Mouse (Mus musculus): ENCODE results near the gene Zmym6. TPM values are rescaled to one million over a fixed set of nuclear protein-coding genes. Genes with fewer than 3 reads are reported as not detected.
"Not testable (repeated sequence)": the region's sequence is repeated elsewhere in the genome, so short reads cannot be mapped to it uniquely, and the experiment has no call there.

The Zmym6 gene
- polyA plus RNA-seq, 1 experiment from 2014 or later = 33.7 TPM

DNA sequence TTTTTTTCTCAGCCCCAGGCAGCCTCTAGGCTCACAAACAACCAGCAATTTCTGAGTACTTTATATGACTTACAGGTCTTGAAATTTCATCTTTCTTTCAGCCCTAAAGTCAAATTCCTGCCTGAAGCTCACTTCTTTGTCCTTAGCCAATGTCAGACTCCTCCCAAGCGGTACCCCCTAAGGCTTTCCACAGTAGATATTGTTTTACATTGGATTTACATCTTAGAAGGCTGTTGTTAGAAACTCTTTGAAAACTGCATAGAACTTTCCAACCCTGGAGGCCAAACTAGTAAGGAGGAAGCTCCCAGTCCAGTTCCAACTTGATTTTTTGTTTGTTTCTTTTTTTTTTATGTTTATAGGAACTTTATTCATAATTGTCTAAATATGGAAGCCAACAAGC, 13.1 kb upstream of the Zmym6 start:
- Histone ChIP-seq H3K4me1 (peaks cover 15% of the 10 kb centered on the region), H3K9ac (replicated peaks) (no peak overlapping the region), H3K9me3 (replicated peaks) (no peaks in the 10 kb centered on the region), H3K27ac (replicated peaks) (no peak overlapping the region), H3K4me3 (replicated peaks) (no peak overlapping the region), H3K27me3 (replicated peaks) (no peaks in the 10 kb centered on the region), H3K4me2 (no peak overlapping the region), H3K36me3 (no peaks in the 10 kb centered on the region)
- WGBS = 70% methylated on average over 1 of the region's 1 CpGs
- ATAC-seq (ENCODE audit: low FRiP score) = no peak

GRCm38 (mm10) chr4:127074915-127075314, 2.3 kb upstream of the Zmym6 start:
- no peaks in the 10 kb centered on the region for H3K27me3 ChIP-seq (replicated peaks)
- no peaks in the 10 kb centered on the region for H3K36me3 ChIP-seq
- H3K4me2 ChIP-seq = no peak overlapping the region
- WGBS = 78% methylated on average over 1 of the region's 1 CpGs
- H3K4me1 ChIP-seq = peaks cover 20% of the 10 kb centered on the region
- no peak overlapping the region for H3K9ac ChIP-seq (replicated peaks)
- H3K9me3 ChIP-seq (replicated peaks) = no peaks in the 10 kb centered on the region
- no peak overlapping the region for H3K27ac ChIP-seq (replicated peaks)
- H3K4me3 ChIP-seq (replicated peaks) = no peak overlapping the region
- no peak for ATAC-seq (ENCODE audit: low FRiP score)

- Histone ChIP-seq H3K27me3 (replicated peaks) (no peaks in the 10 kb centered on the region), H3K9ac (replicated peaks) (no peak overlapping the region), H3K36me3 (0 out of 2 replicates have a peak, but pooled peaks cover 3% of the 10 kb centered on the region), H3K27ac (replicated peaks) (no peak overlapping the region), H3K4me2 (no peak overlapping the region), H3K4me3 (replicated peaks) (no peak overlapping the region), H3K9me3 (replicated peaks) (no peaks in the 10 kb centered on the region), H3K4me1 (peaks cover 25% of the 10 kb centered on the region)
- 55% methylated on average over 1 of the region's 1 CpGs for WGBS
- ATAC-seq (ENCODE audit: low FRiP score) = no peak
These were observed 3.6 kb downstream of the Zmym6 start for GRCm38 (mm10) chr4:127080806-127081205.

DNA sequence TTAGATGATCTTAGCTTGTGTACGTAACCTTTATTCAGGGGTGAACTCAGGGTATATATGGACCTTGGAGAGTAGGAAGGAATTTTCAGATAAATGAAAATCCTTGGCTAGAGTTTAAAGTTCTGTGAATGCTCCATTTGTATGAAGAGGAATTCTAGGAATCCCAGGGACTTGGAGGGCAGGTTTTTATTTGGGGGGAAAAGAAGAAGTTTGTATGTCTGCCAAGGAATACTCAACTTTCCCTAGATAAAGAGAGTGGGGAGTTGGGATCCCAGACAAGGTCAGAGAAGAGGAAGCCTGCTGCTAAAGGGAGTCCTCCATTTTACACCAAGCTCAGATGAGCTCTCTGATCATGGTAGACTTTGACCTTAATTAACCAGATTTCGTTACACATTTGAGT, 5.9 kb downstream of the Zmym6 start:
- no peaks in the 10 kb centered on the region for H3K27me3 ChIP-seq (replicated peaks)
- H3K36me3 ChIP-seq = peaks cover 4% of the 10 kb centered on the region; the same call in 1 of the 2 replicates
- H3K9ac ChIP-seq (replicated peaks) = no peak overlapping the region
- no peak for ATAC-seq (ENCODE audit: low FRiP score)
- no peak overlapping the region for H3K27ac ChIP-seq (replicated peaks)
- peaks cover 20% of the 10 kb centered on the region for H3K4me1 ChIP-seq
- no peak overlapping the region for H3K4me3 ChIP-seq (replicated peaks)
- 90% methylated on average over 2 of the region's 2 CpGs for WGBS
- H3K9me3 ChIP-seq (replicated peaks) = no peaks in the 10 kb centered on the region
- no peak overlapping the region for H3K4me2 ChIP-seq

- Histone ChIP-seq H3K4me1 (0 out of 2 replicates have a peak, but pooled peaks cover 1% of the 10 kb centered on the region), H3K9me3 (replicated peaks) (no peaks in the 10 kb centered on the region), H3K36me3 (peaks cover 20% of the 10 kb centered on the region), H3K9ac (replicated peaks) (no peak overlapping the region), H3K27me3 (replicated peaks) (no peaks in the 10 kb centered on the region), H3K4me2 (no peak overlapping the region), H3K27ac (replicated peaks) (no peak overlapping the region), H3K4me3 (replicated peaks) (no peak overlapping the region)
- ATAC-seq (ENCODE audit: low FRiP score) = no peak
- 92% methylated on average over 1 of the region's 1 CpGs for WGBS
These were observed 8.6 kb downstream of the Zmym6 start for GRCm38 (mm10) chr4:127085761-127086160.

- 97% methylated on average over 1 of the region's 1 CpGs for WGBS
These were observed 14.0 kb downstream of the Zmym6 start for GRCm38 (mm10) chr4:127091188-127091587.

GRCm38 (mm10) chr4:127095090-127095489, 17.9 kb downstream of the Zmym6 start:
- no peak overlapping the region for H3K27ac ChIP-seq (replicated peaks)
- H3K36me3 ChIP-seq = peaks cover 20% of the 10 kb centered on the region
- no peak overlapping the region for H3K4me3 ChIP-seq (replicated peaks)
- no peak overlapping the region for H3K9ac ChIP-seq (replicated peaks)
- no peak overlapping the region for H3K4me2 ChIP-seq
- no peaks in the 10 kb centered on the region for H3K27me3 ChIP-seq (replicated peaks)
- no peaks in the 10 kb centered on the region for H3K4me1 ChIP-seq
- H3K9me3 ChIP-seq (replicated peaks) = no peaks in the 10 kb centered on the region
- 94% methylated on average over 4 of the region's 4 CpGs for WGBS
- ATAC-seq (ENCODE audit: low FRiP score) = no peak

More at GRCm38 (mm10) chr4:127091188-127091587, 14.0 kb downstream of the Zmym6 start:
- Histone ChIP-seq H3K4me2 (no peak overlapping the region), H3K4me1 (no peaks in the 10 kb centered on the region), H3K4me3 (replicated peaks) (no peak overlapping the region), H3K9ac (replicated peaks) (no peak overlapping the region), H3K36me3 (peaks cover 32% of the 10 kb centered on the region), H3K27me3 (replicated peaks) (no peaks in the 10 kb centered on the region), H3K27ac (replicated peaks) (no peak overlapping the region), H3K9me3 (replicated peaks) (no peaks in the 10 kb centered on the region)
- no peak for ATAC-seq (ENCODE audit: low FRiP score)

- not testable (repeated sequence) for ATAC-seq (ENCODE audit: low FRiP score); H3K4me1 ChIP-seq; H3K4me2 ChIP-seq; H3K9ac ChIP-seq (replicated peaks); H3K9me3 ChIP-seq (replicated peaks); H3K27me3 ChIP-seq (replicated peaks); H3K4me3 ChIP-seq (replicated peaks); H3K27ac ChIP-seq (replicated peaks)
- peaks cover 28% of the 10 kb centered on the region for H3K36me3 ChIP-seq
- WGBS = 100% methylated on average over 1 of the region's 2 CpGs
These were observed 22.4 kb downstream of the Zmym6 start for GRCm38 (mm10) chr4:127099552-127099951.

- no peak for ATAC-seq (ENCODE audit: low FRiP score)
- Histone ChIP-seq H3K9ac (replicated peaks) (no peak overlapping the region), H3K4me2 (no peak overlapping the region), H3K36me3 (peaks cover 53% of the 10 kb centered on the region), H3K4me1 (no peaks in the 10 kb centered on the region), H3K27me3 (replicated peaks) (no peaks in the 10 kb centered on the region), H3K4me3 (replicated peaks) (no peak overlapping the region), H3K9me3 (replicated peaks) (peaks cover 4% of the 10 kb centered on the region; the same call in 1 of the 2 replicates), H3K27ac (replicated peaks) (no peak overlapping the region)
- WGBS = 96% methylated on average over 4 of the region's 4 CpGs
These were observed 30.4 kb downstream of the Zmym6 start for GRCm38 (mm10) chr4:127107566-127107965.

DNA sequence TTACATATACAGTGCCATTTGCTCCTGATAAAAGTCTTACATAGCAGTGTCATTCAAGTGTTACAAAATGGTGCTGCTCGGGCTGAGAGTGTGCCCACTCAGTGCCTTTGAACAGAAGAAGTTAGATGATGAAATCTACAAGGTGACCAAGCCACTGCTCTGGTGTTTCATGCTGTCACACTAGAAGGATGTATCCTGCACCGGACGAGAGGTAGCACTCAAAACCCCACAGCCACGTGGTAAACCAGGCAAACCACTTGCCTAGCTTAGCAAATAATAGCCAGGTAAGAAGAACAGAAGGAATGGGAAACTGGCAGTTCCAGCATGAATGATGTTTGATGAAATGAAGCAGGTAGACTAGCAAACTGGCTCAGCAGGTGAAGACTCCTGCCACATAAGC, 33.4 kb downstream of the Zmym6 start:
- peaks cover 4% of the 10 kb centered on the region; the same call in 1 of the 2 replicates for H3K9me3 ChIP-seq (replicated peaks)
- WGBS = 75% methylated on average over 4 of the region's 4 CpGs
- no peak overlapping the region for H3K4me2 ChIP-seq
- no peak for ATAC-seq (ENCODE audit: low FRiP score)
- H3K4me1 ChIP-seq = no peaks in the 10 kb centered on the region
- no peak overlapping the region for H3K9ac ChIP-seq (replicated peaks)
- H3K27me3 ChIP-seq (replicated peaks) = no peaks in the 10 kb centered on the region
- no peak overlapping the region for H3K4me3 ChIP-seq (replicated peaks)
- no peak overlapping the region for H3K27ac ChIP-seq (replicated peaks)
- peaks cover 41% of the 10 kb centered on the region for H3K36me3 ChIP-seq

DNA sequence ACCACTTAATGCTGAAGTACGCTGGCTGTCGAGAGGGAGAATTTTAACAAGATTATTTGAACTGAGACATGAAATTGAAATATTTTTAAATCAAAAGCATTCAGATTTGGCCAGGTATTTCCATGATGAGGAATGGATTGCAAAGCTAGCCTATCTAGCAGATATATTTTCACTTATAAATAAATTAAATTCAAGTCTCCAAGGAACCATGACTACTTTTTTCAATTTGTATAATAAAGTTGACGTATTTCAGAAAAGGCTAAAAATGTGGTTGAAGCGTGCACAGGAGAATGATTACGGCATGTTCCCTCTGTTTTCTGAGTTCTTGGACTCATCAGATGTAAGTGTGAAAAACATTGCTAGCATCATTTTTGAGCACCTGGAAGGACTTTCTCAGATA, 46.2 kb downstream of the Zmym6 start, which contains the start of gene Tmem35b:
Gene Tmem35b (plus strand): TSS at position 301 of the 400 bp plus-strand sequence.
- no peaks in the 10 kb centered on the region for H3K9me3 ChIP-seq (replicated peaks)
- peaks cover 14% of the 10 kb centered on the region for H3K4me1 ChIP-seq
- no peak within 1 kb of the TSS for H3K4me2 ChIP-seq
- no peaks in the 10 kb centered on the region for H3K27me3 ChIP-seq (replicated peaks)
- no peak within 1 kb of the TSS for H3K27ac ChIP-seq (replicated peaks)
- no peak within 1 kb of the TSS for H3K9ac ChIP-seq (replicated peaks)
- 98% methylated on average over 5 of the region's 5 CpGs for WGBS
- ATAC-seq (ENCODE audit: low FRiP score) = no peak
- H3K4me3 ChIP-seq (replicated peaks) = no peak within 1 kb of the TSS
- H3K36me3 ChIP-seq = peaks cover 15% of the 10 kb centered on the region

- Histone ChIP-seq H3K27me3 (replicated peaks) (no peaks in the 10 kb centered on the region), H3K4me3 (replicated peaks) (no peak overlapping the region), H3K27ac (replicated peaks) (no peak overlapping the region), H3K4me2 (no peak overlapping the region), H3K4me1 (peaks cover 14% of the 10 kb centered on the region), H3K9ac (replicated peaks) (no peak overlapping the region), H3K36me3 (peaks cover 18% of the 10 kb centered on the region), H3K9me3 (replicated peaks) (no peaks in the 10 kb centered on the region)
- WGBS = 89% methylated on average over 1 of the region's 1 CpGs
- ATAC-seq (ENCODE audit: low FRiP score) = no peak
These were observed 47.1 kb downstream of the Zmym6 start for GRCm38 (mm10) chr4:127124331-127124730.
